Mouse (Mus musculus) R1 (cell line): ENCODE measurements at regions not wholly inside any gene's neighbourhood (a gene's known extent, or its start where the extent isn't known, plus 50 kb on each side); places are given as distances from the start of the nearest gene placed in this dataset.
"Not testable (repeated sequence)": the region's sequence is repeated elsewhere in the genome, so short reads cannot be mapped to it uniquely, and the experiment has no call there.

Experiments used
- DNase-seq: peaks from one replicate; pipeline ENCODE4 v3.0.0-alpha.2; 2018; ENCODE audit warnings: low read depth, low spot score

- DNase-seq: no peak
These were observed 94.2 kb upstream of the Ptgfr start for GRCm38 (mm10) chr3:151931656-151932055.

GRCm38 (mm10) chr3:151931096-151931495, 93.7 kb upstream of the Ptgfr start:
- no peak for DNase-seq

- DNase-seq: peak; percentile 58
These were observed 76.6 kb upstream of the Ptgfr start for GRCm38 (mm10) chr3:151914010-151914513.

- not testable (repeated sequence) for DNase-seq
These were observed 74.9 kb upstream of the Ptgfr start for GRCm38 (mm10) chr3:151912292-151912691.

GRCm38 (mm10) chr3:151910851-151911250, 73.4 kb upstream of the Ptgfr start:
- DNase-seq: no peak

GRCm38 (mm10) chr3:151909344-151909743, 71.9 kb upstream of the Ptgfr start:
- no peak for DNase-seq

- DNase-seq: no peak
These were observed 71.5 kb upstream of the Ptgfr start for GRCm38 (mm10) chr3:151908886-151909285.

- DNase-seq: no peak
These were observed 68.3 kb upstream of the Ptgfr start for GRCm38 (mm10) chr3:151905775-151906174.

GRCm38 (mm10) chr3:151903169-151903568, 65.7 kb upstream of the Ptgfr start:
- DNase-seq: no peak

GRCm38 (mm10) chr3:151902216-151902827, 64.9 kb upstream of the Ptgfr start:
- no peak for DNase-seq

GRCm38 (mm10) chr3:151899676-151900075, 62.2 kb upstream of the Ptgfr start:
- DNase-seq: no peak

GRCm38 (mm10) chr3:151899094-151899493, 61.7 kb upstream of the Ptgfr start:
- DNase-seq: no peak

- DNase-seq: no peak
These were observed 58.9 kb upstream of the Ptgfr start for GRCm38 (mm10) chr3:151896320-151896719.

GRCm38 (mm10) chr3:151894712-151895111, 57.3 kb upstream of the Ptgfr start:
- DNase-seq: no peak

GRCm38 (mm10) chr3:151893421-151894235, 56.2 kb upstream of the Ptgfr start:
- no peak for DNase-seq

- no peak for DNase-seq
These were observed 54.4 kb upstream of the Ptgfr start for GRCm38 (mm10) chr3:151891760-151892253.

GRCm38 (mm10) chr3:151891336-151891735, 53.9 kb upstream of the Ptgfr start:
- no peak for DNase-seq

GRCm38 (mm10) chr3:151889738-151890137, 52.3 kb upstream of the Ptgfr start:
- DNase-seq: no peak
